Mouse (Mus musculus): Measurements from ENCODE around the gene Ldha. TPM values are rescaled to one million over a fixed set of nuclear protein-coding genes. Genes with fewer than 3 reads are reported as not detected.
A peak's percentile ranks its signal among the peaks of the same experiment; 100 is the strongest.

Gene Ldha
- total and polyA plus RNA-seq, 3 experiments, result 613 to 2,637 (median 1,212) TPM

DNA sequence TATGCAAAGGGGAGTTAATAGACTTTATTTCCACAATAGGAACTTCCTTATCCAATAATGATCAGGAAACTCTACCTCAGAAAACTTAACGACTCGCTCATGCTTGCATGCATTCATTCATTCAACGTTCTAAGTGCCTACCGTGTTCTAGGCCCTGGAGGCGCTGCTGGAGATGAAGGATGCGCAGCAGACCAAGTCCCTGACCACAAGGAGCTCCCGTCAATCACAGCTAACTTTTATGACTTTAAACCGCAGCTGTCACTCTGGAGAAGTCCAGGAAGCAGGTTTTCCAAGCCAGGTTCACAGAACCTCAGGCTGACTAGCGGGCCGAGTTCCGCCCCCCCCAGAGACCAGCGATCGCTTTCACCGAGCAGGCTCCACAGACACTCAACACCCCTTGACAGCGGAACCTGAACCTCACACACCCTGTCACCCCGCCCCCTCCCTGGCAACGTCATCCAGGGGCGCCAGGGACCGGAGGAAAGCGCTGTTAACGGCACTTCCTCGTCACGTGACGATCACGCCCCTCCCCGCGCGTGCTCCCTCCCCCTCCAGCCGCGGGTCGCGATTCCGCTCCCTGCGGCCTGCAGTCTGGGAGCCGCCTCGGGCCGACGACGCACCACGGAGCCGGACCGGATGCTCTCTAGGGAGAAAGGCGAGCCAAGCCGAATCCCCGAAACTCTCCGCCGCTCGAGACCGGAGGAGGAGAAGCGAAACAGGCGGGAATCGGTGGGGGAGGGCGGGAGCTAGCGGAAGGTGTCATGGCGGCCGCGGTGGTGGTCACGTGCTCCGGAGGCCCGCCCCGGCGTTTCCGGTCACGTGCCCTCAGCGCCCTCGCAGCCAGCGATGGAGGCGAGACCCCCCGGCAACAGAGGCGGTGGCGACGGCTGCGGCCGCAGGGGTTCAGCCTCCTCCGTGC is 45.7 kb upstream of the Ldha start, which contains the start of the genes Hps5 and Gtf2h1:
Gene Hps5, minus strand, starts transcription at position 778 of the 919 bp plus-strand sequence.
Gene Gtf2h1, plus strand, starts transcription at position 817 of the 919 bp plus-strand sequence.
- peaks cover 22 to 32% of the 10 kb centered on the region in 2 experiments for H3K36me3 ChIP-seq (ENCODE audit: control insufficient read depth in 1 of 2, insufficient read depth in 2 of 2, low read length in 2 of 2)
- H3K4me3 ChIP-seq (ENCODE audit: control insufficient read depth in 1 of 2, insufficient read depth in 1 of 2, low read depth in 2 of 2, low read length in 2 of 2), result peak within 1 kb of the TSS; percentile 85 to 94
- peak within 1 kb of the TSS; percentile 91 for H3K27ac ChIP-seq (ENCODE audit: control insufficient read depth, low read depth, low read length)
- peaks cover 9 to 15% of the 10 kb centered on the region in 2 experiments for H3K4me1 ChIP-seq (ENCODE audit: control insufficient read depth in 1 of 2, insufficient read depth in 2 of 2, low read length in 2 of 2)
- peak; percentile 99 for DNase-seq (ENCODE audit: low read depth, low spot score)
- H3K27me3 ChIP-seq (ENCODE audit: control insufficient read depth in 1 of 2, insufficient read depth in 2 of 2, low read length in 2 of 2), result no peaks in the 10 kb centered on the region
- peak within 1 kb of the TSS; percentile 95 for H3K9ac ChIP-seq (ENCODE audit: control insufficient read depth, low read depth, low read length, poor library complexity, severe bottlenecking)
- no peaks in the 10 kb centered on the region for H3K9me3 ChIP-seq (replicated peaks; ENCODE audit: insufficient read depth, low read length)
- no peak for TF ChIP-seq JUND (IDR thresholded peaks at IDR 0.05; ENCODE audit: low read depth, low read length)
- TF ChIP-seq BHLHE40 (IDR thresholded peaks at IDR 0.05; ENCODE audit: borderline replicate concordance, low read depth, low read length), result peak; percentile 92
- peak; percentile 99 for TF ChIP-seq MAX (IDR thresholded peaks at IDR 0.05; ENCODE audit: low read length)
- TF ChIP-seq HCFC1 (IDR thresholded peaks at IDR 0.05; ENCODE audit: low read depth, low read length), result peak; percentile 90
- peak; percentile 97 for TF ChIP-seq ELF1 (IDR thresholded peaks at IDR 0.05; ENCODE audit: low read depth, low read length)
- TF ChIP-seq ZMIZ1 (IDR thresholded peaks at IDR 0.05; ENCODE audit: low read depth, low read length), result peak; percentile 58; the same call in 1 of the 2 replicates
- peak; percentile 87 for TF ChIP-seq MYB (IDR thresholded peaks at IDR 0.05; ENCODE audit: low read depth, low read length)
- TF ChIP-seq POLR2AphosphoS2 (IDR thresholded peaks at IDR 0.05; ENCODE audit: low read length), result peak; percentile 76
- TF ChIP-seq KAT2A (conservative IDR thresholded peaks at IDR 0.05; ENCODE audit: low read depth, low read length), result peak; percentile 65
- TF ChIP-seq NELFE (IDR thresholded peaks at IDR 0.05; ENCODE audit: low read depth, low read length), result peak; percentile 76
- peak in 1 of 2 experiments; percentile 54; a peak in 2 of 4 replicates for TF ChIP-seq EP300 (IDR thresholded peaks at IDR 0.05; ENCODE audit: low read depth in 1 of 2, low read length in 2 of 2)
- peak; percentile 44 to 94; a peak in 3 of 4 replicates for TF ChIP-seq USF2 (IDR thresholded peaks at IDR 0.05; ENCODE audit: borderline replicate concordance in 1 of 2, insufficient read depth in 1 of 2, low read depth in 1 of 2, low read length in 2 of 2)
- TF ChIP-seq MAZ (IDR thresholded peaks at IDR 0.05; ENCODE audit: low read depth, low read length), result peak; percentile 98
- TF ChIP-seq E2F4 (IDR thresholded peaks at IDR 0.05; ENCODE audit: borderline replicate concordance, low read depth, low read length), result 0 out of 2 replicates have a peak, but pooled peaks have one; percentile 32
- TF ChIP-seq MYC (IDR thresholded peaks at IDR 0.05; ENCODE audit: low read depth, low read length), result peak; percentile 78
- TF ChIP-seq POLR2A (IDR thresholded peaks at IDR 0.05; ENCODE audit: control insufficient read depth in 1 of 2, insufficient read depth in 1 of 2, low read depth in 1 of 2, low read length in 2 of 2, poor library complexity in 1 of 2), result peak; percentile 75 to 83; a peak in 3 of 4 replicates
- peak; percentile 58 for TF ChIP-seq ETS1 (IDR thresholded peaks at IDR 0.05; ENCODE audit: low read depth, low read length)
- TF ChIP-seq MXI1 (IDR thresholded peaks at IDR 0.05; ENCODE audit: low read depth, low read length), result peak; percentile 95
- peak; percentile 97 for TF ChIP-seq SIN3A (IDR thresholded peaks at IDR 0.05; ENCODE audit: low read length)
- TF ChIP-seq RAD21 (IDR thresholded peaks at IDR 0.05; ENCODE audit: low read depth, low read length), result no peak
- no peak for TF ChIP-seq POLR2AphosphoS5 (IDR thresholded peaks at IDR 0.05; ENCODE audit: borderline replicate concordance, low read depth, low read length)
- peak; percentile 66 for TF ChIP-seq NRF1 (IDR thresholded peaks at IDR 0.05; ENCODE audit: insufficient read depth, low read depth, low read length, poor library complexity, severe bottlenecking)
- 0 out of 2 replicates have a peak, but pooled peaks have one; percentile 5 for TF ChIP-seq ZC3H11A (IDR thresholded peaks at IDR 0.05; ENCODE audit: low read depth, low read length)
- no peak for TF ChIP-seq RCOR1 (IDR thresholded peaks at IDR 0.05; ENCODE audit: low read depth, low read length)
- TF ChIP-seq TBP (IDR thresholded peaks at IDR 0.05; ENCODE audit: low read depth, low read length), result no peak; the same call in 1 of the 2 replicates
- TF ChIP-seq TCF12 (IDR thresholded peaks at IDR 0.05; ENCODE audit: low read depth, low read length), result peak; percentile 17; the same call in 1 of the 2 replicates
- TF ChIP-seq USF1 (IDR thresholded peaks at IDR 0.05; ENCODE audit: low read depth, low read length), result peak; percentile 92
- TF ChIP-seq CHD1 (IDR thresholded peaks at IDR 0.05; ENCODE audit: low read depth, low read length), result no peak
- peaks cover 47% of the 10 kb centered on the region for H3K79me2 ChIP-seq (ENCODE audit: control insufficient read depth, insufficient read depth, low read length, poor library complexity)

All from MEL (cell line).